Mouse (Mus musculus): ENCODE data around the gene Lrrc46.

The Lrrc46 gene

DNA sequence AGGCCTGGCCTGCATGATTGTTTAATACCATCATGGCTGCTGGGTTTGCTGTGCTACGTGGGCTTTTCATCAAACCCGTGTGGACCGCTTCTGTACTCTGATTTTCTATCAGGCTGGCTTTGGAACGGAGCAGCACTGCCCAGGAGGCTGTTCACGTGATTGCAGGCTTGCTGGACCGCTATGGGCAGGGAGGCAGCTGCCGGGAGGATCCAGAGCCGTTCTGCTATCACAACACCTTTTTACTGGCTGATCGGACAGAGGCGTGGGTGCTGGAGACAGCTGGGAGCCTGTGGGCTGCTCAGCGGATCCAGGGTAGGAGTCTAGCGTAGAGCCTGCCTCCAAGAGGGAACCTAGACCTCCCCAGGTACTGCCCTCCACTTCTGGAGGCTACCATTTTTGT is 9.2 kb downstream of the Lrrc46 start:
- ChIA-PET CTCF (interaction anchor here in 2 of 4 experiments (0.5 to 3.6 kb wide), 4 partner anchors 9 to 266 kb away, joined by 3 to 25 read pairs (median 3); partner anchors contain the start of genes Lrrc46 (in 1 of the 2) and Mrpl10 (in 1 of the 2)), POLR2A (interaction anchor here in 1 of 4 experiments (5.5 kb wide), 1 partner anchor 9 kb away, joined by 32 read pairs; the partner anchor contains the start of genes Lrrc46 and Mrpl10)

DNA sequence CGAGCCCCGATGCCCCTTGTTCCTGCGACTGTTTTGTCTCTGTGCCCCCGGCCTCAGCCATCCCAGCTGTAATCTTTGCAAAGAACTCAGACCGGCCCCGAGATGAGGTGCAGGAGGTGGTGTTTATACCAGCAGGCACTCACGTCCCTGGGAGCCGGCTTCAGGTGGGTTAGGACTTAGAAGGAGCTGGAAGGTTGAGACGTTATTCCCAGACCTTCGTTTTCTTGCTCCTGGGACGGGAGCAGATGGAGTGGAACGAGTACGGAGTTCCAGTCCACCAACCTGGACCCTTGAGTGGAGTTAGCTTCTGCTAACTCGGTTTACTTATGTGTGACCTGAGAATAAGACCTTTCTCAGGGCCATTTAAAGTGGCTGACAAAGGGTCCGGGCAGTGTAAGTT is 10.8 kb downstream of the Lrrc46 start:
- ChIA-PET CTCF (interaction anchor here (0.5 to 3.8 kb wide), 37 partner anchors 9 to 1263 kb away, joined by 3 to 25 read pairs (median 4); partner anchors contain the start of genes Lrrc46 (in 3 of the 4), Mrpl10 (in 3 of the 4), Cdk5rap3 (in 2 of the 4) and Osbpl7 (in 1 of the 4)), POLR2A (interaction anchor here (0.6 to 5.5 kb wide), 29 partner anchors 8 to 642 kb away, joined by 3 to 32 read pairs (median 5); partner anchors contain the start of genes Lrrc46 (in 2 of the 4), Mrpl10 (in 2 of the 4), Cdk5rap3 (in 1 of the 4) and Nfe2l1 (in 1 of the 4))

DNA sequence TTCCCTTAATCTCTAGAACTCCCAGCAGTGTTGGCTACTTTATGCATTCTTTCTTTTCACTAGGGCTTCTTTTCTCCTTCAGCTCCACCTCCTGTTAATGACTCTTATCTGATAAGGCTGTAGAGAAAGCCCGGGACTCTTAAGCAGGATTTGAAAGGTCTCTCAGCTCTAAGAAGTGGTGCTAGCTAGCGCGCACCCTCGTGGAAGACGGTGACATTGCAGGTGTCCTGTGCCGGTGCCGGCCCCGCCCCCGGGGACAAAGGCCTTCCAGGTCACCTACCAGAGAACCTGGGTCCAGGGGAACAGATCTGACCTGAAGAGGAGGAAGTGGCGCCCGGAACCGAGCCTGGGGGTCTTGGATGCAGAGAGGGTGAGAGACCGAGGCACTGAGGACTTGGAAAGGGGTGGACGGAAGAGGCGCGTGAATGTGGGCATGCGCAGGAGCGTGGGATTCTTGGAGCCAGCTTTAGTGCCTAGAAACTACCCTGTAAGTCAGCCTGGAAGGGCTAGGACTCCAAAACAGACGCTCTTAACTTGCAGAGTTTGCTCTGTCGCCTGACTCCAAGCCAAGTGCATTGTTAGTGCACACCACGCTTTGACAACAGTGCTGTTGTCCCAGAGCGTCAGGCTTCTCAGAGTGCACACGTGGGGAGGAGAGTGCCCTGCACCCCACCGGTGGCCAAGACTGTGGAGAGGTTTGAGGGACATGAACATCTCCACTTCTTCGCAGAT is 11.4 kb downstream of the Lrrc46 start, which contains the start of gene Scrn2:
Gene Scrn2 (plus strand): TSS at position 253 of the 732 bp plus-strand sequence.
- CTCF ChIA-PET, result interaction anchor here (0.5 to 3.8 kb wide), 56 partner anchors 8 to 1560 kb away, joined by 3 to 25 read pairs (median 4); partner anchors contain the start of genes Cdk5rap3 (in 3 of the 4), Lrrc46 (in 3 of the 4), Mrpl10 (in 3 of the 4) and Osbpl7 (in 1 of the 4)
- POLR2A ChIA-PET, result interaction anchor here in 3 of 4 experiments (0.5 to 5.5 kb wide), 47 partner anchors 8 to 280 kb away, joined by 3 to 32 read pairs (median 4); partner anchors contain the start of genes Lrrc46 (in 3 of the 3), Mrpl10 (in 3 of the 3), Cdk5rap3 (in 2 of the 3) and Osbpl7 (in 2 of the 3)

GRCm38 (mm10) chr11:97025721-97026344 is 15.4 kb downstream of the Lrrc46 start:
- CTCF ChIA-PET, result interaction anchor here (0.6 to 2.4 kb wide), 51 partner anchors 8 to 1374 kb away, joined by 3 to 33 read pairs (median 4); partner anchors contain the start of genes Cdk5rap3 (in 3 of the 4), Lrrc46 (in 2 of the 4), Mrpl10 (in 2 of the 4) and Osbpl7 (in 2 of the 4)
- POLR2A ChIA-PET, result interaction anchor here (0.6 to 2.6 kb wide), 52 partner anchors 8 to 461 kb away, joined by 3 to 30 read pairs (median 4); partner anchors contain the start of genes Lrrc46 (in 3 of the 4), Mrpl10 (in 3 of the 4), Cdk5rap3 (in 1 of the 4) and Kpnb1 (in 1 of the 4)

GRCm38 (mm10) chr11:97024977-97025376 is 16.2 kb downstream of the Lrrc46 start:
- POLR2A ChIA-PET, result interaction anchor here in 3 of 4 experiments (1.0 to 4.9 kb wide), 11 partner anchors 16 to 143 kb away, joined by 3 to 56 read pairs (median 7); partner anchors contain the start of genes Sp2 (in 2 of the 3), Cdk5rap3 (in 1 of the 3), Lrrc46 (in 1 of the 3) and Mrpl10 (in 1 of the 3)
- CTCF ChIA-PET, result interaction anchor here in 3 of 4 experiments (0.5 to 2.3 kb wide), 5 partner anchors 11 to 101 kb away, joined by 3 to 16 read pairs (median 4); partner anchors contain the start of genes Lrrc46 (in 1 of the 3), Mrpl10 (in 1 of the 3) and Sp2 (in 1 of the 3)

- ChIA-PET CTCF (interaction anchor here (0.5 to 3.5 kb wide), 107 partner anchors 8 to 1972 kb away, joined by 3 to 50 read pairs (median 4); partner anchors contain the start of genes Lrrc46 (in 3 of the 4), Mrpl10 (in 3 of the 4), Cdk5rap3 (in 2 of the 4) and Osbpl7 (in 2 of the 4)), POLR2A (interaction anchor here (0.5 to 4.9 kb wide), 67 partner anchors 8 to 824 kb away, joined by 3 to 62 read pairs (median 4); partner anchors contain the start of genes Lrrc46 (in 3 of the 4), Mrpl10 (in 3 of the 4), Pnpo (in 2 of the 4) and Sp2 (in 2 of the 4))
These were observed 19.2 kb downstream of the Lrrc46 start for GRCm38 (mm10) chr11:97021873-97022484.

DNA sequence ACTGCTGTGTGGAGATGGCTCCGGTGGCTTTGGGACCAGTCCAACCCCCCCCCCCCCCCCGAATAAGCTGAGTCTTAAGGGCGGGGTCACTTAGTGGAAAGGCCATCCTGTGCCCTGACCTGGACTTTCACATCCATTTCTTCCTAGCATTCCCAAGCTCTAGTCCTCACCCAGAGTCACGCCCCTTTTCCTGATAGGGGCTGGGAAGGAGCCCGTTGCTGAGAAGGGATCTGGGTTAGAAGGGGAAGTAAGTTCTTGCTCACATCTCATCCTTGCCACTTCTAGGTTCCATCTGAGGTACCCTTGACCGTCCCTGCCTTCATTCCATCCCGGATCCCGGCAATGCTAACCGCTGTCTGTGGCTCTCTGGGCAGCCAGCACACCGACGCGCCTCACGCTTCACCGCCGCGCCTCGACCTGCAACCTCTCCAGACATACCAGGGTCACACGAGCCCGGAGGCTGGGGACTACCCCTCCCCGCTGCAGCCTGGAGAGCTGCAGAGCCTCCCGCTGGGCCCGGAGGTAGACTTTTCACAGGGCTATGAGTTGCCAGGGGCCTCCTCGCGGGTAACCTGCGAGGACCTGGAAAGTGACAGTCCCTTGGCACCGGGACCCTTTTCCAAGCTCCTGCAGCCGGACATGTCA is 20.0 kb downstream of the Lrrc46 start:
- ChIA-PET CTCF (interaction anchor here (0.5 to 3.5 kb wide), 101 partner anchors 9 to 1971 kb away, joined by 3 to 50 read pairs (median 4); partner anchors contain the start of genes Lrrc46 (in 3 of the 4), Mrpl10 (in 3 of the 4), Cdk5rap3 (in 2 of the 4) and Osbpl7 (in 2 of the 4)), POLR2A (interaction anchor here (0.5 to 4.9 kb wide), 71 partner anchors 8 to 634 kb away, joined by 3 to 62 read pairs (median 4); partner anchors contain the start of genes Scrn2 (in 3 of the 4), Lrrc46 (in 2 of the 4), Mrpl10 (in 2 of the 4) and Sp2 (in 2 of the 4))

- ChIA-PET CTCF (interaction anchor here in 2 of 4 experiments (0.8 to 2.3 kb wide), 3 partner anchors 11 to 128 kb away, joined by 3 to 9 read pairs (median 4); partner anchors contain the start of genes Cdk5rap3 (in 1 of the 2) and Scrn2 (in 1 of the 2)), POLR2A (interaction anchor here in 3 of 4 experiments (0.6 to 4.8 kb wide), 10 partner anchors 10 to 534 kb away, joined by 3 to 38 read pairs (median 4); partner anchors contain the start of genes Lrrc46 (in 2 of the 3), Mrpl10 (in 2 of the 3) and Scrn2 (in 2 of the 3))
These were observed 21.9 kb downstream of the Lrrc46 start for GRCm38 (mm10) chr11:97019345-97019708.

DNA sequence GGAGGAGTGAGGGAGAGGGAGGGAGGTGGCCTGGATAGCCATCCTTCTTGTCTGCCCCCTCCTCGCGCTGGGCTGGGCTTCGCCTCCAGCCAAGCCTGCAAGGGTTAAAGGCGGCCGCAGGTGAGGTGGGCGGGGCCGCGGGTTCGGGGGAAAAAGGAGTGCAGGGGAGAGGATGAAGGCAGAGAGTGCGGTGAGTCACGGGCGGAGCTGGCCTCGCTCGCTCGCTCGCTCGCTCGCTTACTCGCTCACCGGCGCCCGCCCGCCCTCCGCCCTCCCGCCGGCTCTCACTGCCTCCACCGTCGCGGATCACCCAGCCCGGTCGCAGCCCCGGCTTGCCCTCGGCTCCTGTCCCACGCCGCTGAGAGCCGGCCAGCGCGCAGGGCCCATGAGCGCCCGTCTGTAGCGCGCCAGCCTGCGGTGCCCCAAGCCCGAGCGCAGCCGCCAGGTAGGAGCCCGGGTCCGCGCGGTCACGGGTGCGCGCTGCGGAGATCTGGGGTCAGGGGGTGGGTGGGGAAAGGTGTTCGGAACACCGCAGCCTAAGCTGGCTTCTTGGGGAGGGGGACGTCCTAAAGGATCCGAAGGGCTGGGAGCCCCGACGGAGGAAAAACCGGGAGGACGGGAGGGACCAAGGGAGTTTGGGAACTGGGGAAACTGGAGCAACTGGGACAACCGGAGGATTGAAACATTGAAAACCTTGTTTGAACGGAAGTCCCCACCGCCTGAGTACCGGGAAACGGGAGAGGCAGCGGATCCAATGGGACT is 22.4 kb downstream of the Lrrc46 start:
- POLR2A ChIA-PET, result interaction anchor here in 3 of 4 experiments (0.6 to 4.8 kb wide), 22 partner anchors 8 to 535 kb away, joined by 3 to 38 read pairs (median 4); partner anchors contain the start of genes Lrrc46 (in 2 of the 3), Mrpl10 (in 2 of the 3) and Scrn2 (in 1 of the 3)
- CTCF ChIA-PET, result interaction anchor here in 3 of 4 experiments (0.7 to 2.3 kb wide), 5 partner anchors 11 to 128 kb away, joined by 3 to 9 read pairs (median 3); partner anchors contain the start of genes Scrn2 (in 2 of the 3) and Cdk5rap3 (in 1 of the 3)

DNA sequence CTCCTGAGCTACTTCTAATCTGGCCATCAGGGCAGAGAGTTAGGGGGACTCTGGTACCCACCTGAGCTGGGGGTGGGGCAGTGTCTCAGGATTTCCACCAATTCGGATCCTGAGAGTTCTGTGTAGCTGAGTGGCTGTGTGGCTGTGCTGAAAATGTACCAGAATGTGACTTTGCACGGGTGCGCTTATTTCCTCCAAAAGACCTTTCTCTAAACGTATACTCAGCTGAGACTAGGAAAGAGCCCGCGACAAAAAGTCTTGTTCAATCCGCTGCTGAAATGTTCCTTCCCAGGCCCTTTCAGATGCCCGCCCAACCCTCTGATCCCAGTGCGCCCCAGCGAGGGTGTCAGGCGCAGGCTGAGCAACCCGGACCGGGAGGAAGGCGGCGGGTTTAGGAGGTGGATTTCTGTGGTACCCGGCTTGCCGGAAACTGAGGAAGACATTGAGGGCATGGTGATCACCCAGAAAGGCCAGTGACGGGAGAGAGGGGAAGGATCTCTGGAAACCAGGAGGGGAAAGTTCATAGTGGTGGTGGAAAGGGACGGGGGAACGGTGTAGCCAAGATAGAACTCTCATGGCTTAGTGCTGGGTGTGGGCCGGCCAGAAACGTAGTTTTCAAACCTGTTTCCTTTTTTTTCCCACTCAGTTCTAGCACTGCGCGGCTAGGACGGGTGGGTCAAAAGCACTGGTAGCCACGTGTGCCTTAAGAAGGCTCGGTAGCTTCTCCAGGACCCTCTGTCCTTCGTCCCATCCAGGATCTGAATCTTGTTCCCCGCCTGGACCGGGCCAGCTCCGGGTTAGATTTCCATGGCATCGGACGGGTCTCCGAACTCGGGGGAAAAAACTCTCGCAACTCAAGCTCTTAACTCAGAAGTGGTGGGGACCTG is 23.3 kb downstream of the Lrrc46 start:
- POLR2A ChIA-PET, result interaction anchor here in 3 of 4 experiments (0.5 to 3.4 kb wide), 26 partner anchors 8 to 223 kb away, joined by 3 to 18 read pairs (median 4); partner anchors contain the start of genes Lrrc46 (in 1 of the 3), Mrpl10 (in 1 of the 3) and Scrn2 (in 1 of the 3)
- CTCF ChIA-PET, result interaction anchor here in 2 of 4 experiments (0.7 to 2.3 kb wide), 6 partner anchors 9 to 62 kb away, joined by 3 to 9 read pairs (median 3); partner anchors contain the start of gene Scrn2 (in 2 of the 2)

- CTCF ChIA-PET, result interaction anchor here in 3 of 4 experiments (0.7 to 1.3 kb wide), 3 partner anchors 17 to 600 kb away, joined by 3 to 7 read pairs (median 5); partner anchors contain the start of gene Scrn2 (in 1 of the 3)
- POLR2A ChIA-PET, result interaction anchor here in 2 of 4 experiments (0.7 to 1.4 kb wide), 2 partner anchors 8 to 11 kb away, joined by 3 to 7 read pairs; no protein-coding TSS in a partner anchor
These were observed 28.0 kb downstream of the Lrrc46 start, which contains the start of gene Sp6 for GRCm38 (mm10) chr11:97013121-97013670. Sp6 (plus strand) TSS chr11:97013394.

GRCm38 (mm10) chr11:97009198-97009790 is 31.9 kb downstream of the Lrrc46 start:
- ChIA-PET CTCF (interaction anchor here (0.8 to 2.9 kb wide), 6 partner anchors 8 to 28 kb away, joined by 3 to 15 read pairs (median 4); partner anchors contain the start of gene Sp2 (in 1 of the 4)), POLR2A (interaction anchor here in 2 of 4 experiments (0.6 to 4.0 kb wide), 12 partner anchors 9 to 95 kb away, joined by 3 to 15 read pairs (median 5); no protein-coding TSS in a partner anchor)

Data from embryonic stem cell, embryonic (primary cell).